Mouse (Mus musculus) MEL (cell line): ENCODE data around the gene Zbtb1. TPM values are rescaled to one million over a fixed set of nuclear protein-coding genes. Genes with fewer than 3 reads are reported as not detected.
A peak's percentile ranks its signal among the peaks of the same experiment; 100 is the strongest.

Experiments used
- DNase-seq: peaks from one replicate; pipeline ENCODE4 v3.0.0; 2011; ENCODE audit warnings: low read depth, low spot score
- H3K27ac ChIP-seq: 2 replicates; pipeline ENCODE4 v1.5.1; 2012; ENCODE audit warnings: low read depth, mild to moderate bottlenecking, control low read depth, low read length, moderate library complexity; ENCODE audit not compliant: control insufficient read depth
- H3K27me3 ChIP-seq, 2 experiments: fragments of 150-350 bp in 1 of 2; sonication (generic) in 1 of 2; 2 replicates each; pipeline ENCODE4 v1.6.1; 2012; ENCODE audit warnings: low read length in 2 of 2, mild to moderate bottlenecking in 2 of 2, improper control_type of control experiment in 1 of 2, moderate library complexity in 1 of 2; ENCODE audit not compliant: insufficient read depth in 2 of 2, control insufficient read depth in 1 of 2
- H3K36me3 ChIP-seq, 2 experiments: 2 replicates each; pipeline ENCODE4 v1.6.1; 2012 to 2014; ENCODE audit warnings: low read length in 2 of 2, improper control_type of control experiment in 1 of 2, inconsistent platforms in 1 of 2, mild to moderate bottlenecking in 1 of 2; ENCODE audit not compliant: insufficient read depth in 2 of 2, control insufficient read depth in 1 of 2
- H3K4me1 ChIP-seq, 2 experiments: fragments of 150-350 bp in 1 of 2; sonication (generic) in 1 of 2; 2 replicates each; pipeline ENCODE4 v1.6.1; 2012; ENCODE audit warnings: low read length in 2 of 2, improper control_type of control experiment in 1 of 2, mild to moderate bottlenecking in 1 of 2; ENCODE audit not compliant: insufficient read depth in 2 of 2, control insufficient read depth in 1 of 2
- H3K4me3 ChIP-seq, 2 experiments: fragments of 150-350 bp in 1 of 2; sonication (generic) in 1 of 2; 2 replicates each; pipeline ENCODE4 v1.5.1; 2012; ENCODE audit warnings: low read depth in 2 of 2, low read length in 2 of 2, mild to moderate bottlenecking in 2 of 2, moderate library complexity in 2 of 2, control low read depth in 1 of 2, improper control_type of control experiment in 1 of 2; ENCODE audit not compliant: control insufficient read depth in 1 of 2, insufficient read depth in 1 of 2
- H3K79me2 ChIP-seq: 2 replicates; pipeline ENCODE4 v1.6.1; 2012; ENCODE audit warnings: mild to moderate bottlenecking, low read length, moderate library complexity; ENCODE audit not compliant: control insufficient read depth, poor library complexity, insufficient read depth
- H3K9ac ChIP-seq: 2 replicates; pipeline ENCODE4 v1.6.1; 2012; ENCODE audit warnings: low read depth, mild to moderate bottlenecking, control low read depth, low read length, moderate library complexity; ENCODE audit not compliant: control insufficient read depth, poor library complexity, severe bottlenecking
- H3K9me3 ChIP-seq: fragments of 150-350 bp; sonication (generic); replicated peaks from 2 replicates; pipeline ENCODE4 v1.6.1; 2012; ENCODE audit warnings: mild to moderate bottlenecking, low read length, improper control_type of control experiment, moderate library complexity; ENCODE audit not compliant: insufficient read depth
- BHLHE40 ChIP-seq: IDR thresholded peaks from 2 replicates; pipeline ENCODE4 v1.6.1; 2012; ENCODE audit warnings: low read depth, mild to moderate bottlenecking, inconsistent platforms, low read length, improper control_type of control experiment, borderline replicate concordance
- CTCF ChIP-seq, 3 experiments: IDR thresholded peaks in 2 of 3; conservative IDR thresholded peaks in 1 of 3; 2 replicates each; pipeline ENCODE4 v1.5.1; 2011 to 2012; ENCODE audit warnings: low read length in 3 of 3, low read depth in 2 of 3, mild to moderate bottlenecking in 2 of 3, improper control_type of control experiment in 1 of 3, inconsistent platforms in 1 of 3, mixed read lengths in 1 of 3, moderate library complexity in 1 of 3; ENCODE audit not compliant: control insufficient read depth in 1 of 3, insufficient read depth in 1 of 3, poor library complexity in 1 of 3, severe bottlenecking in 1 of 3
- ELF1 ChIP-seq: IDR thresholded peaks from 2 replicates; pipeline ENCODE4 v1.6.1; 2014; ENCODE audit warnings: low read depth, mild to moderate bottlenecking, inconsistent platforms, low read length, improper control_type of control experiment, moderate library complexity
- EP300 ChIP-seq, 2 experiments: IDR thresholded peaks; 2 replicates each; pipeline ENCODE4 v1.6.1; 2011; ENCODE audit warnings: improper control_type of control experiment in 2 of 2, low read length in 2 of 2, low read depth in 1 of 2, mild to moderate bottlenecking in 1 of 2
- ETS1 ChIP-seq: IDR thresholded peaks from 2 replicates; pipeline ENCODE4 v1.6.1; 2012; ENCODE audit warnings: low read depth, mild to moderate bottlenecking, inconsistent platforms, low read length, improper control_type of control experiment, moderate library complexity
- GABPA ChIP-seq: IDR thresholded peaks from 2 replicates; pipeline ENCODE4 v1.6.1; 2012; ENCODE audit warnings: low read depth, mild to moderate bottlenecking, inconsistent platforms, low read length, improper control_type of control experiment, moderate library complexity
- GATA1 ChIP-seq: IDR thresholded peaks from 2 replicates; pipeline ENCODE4 v1.6.1; 2011; ENCODE audit warnings: low read depth, low read length, improper control_type of control experiment
- HCFC1 ChIP-seq: IDR thresholded peaks from 2 replicates; pipeline ENCODE4 v1.6.1; 2012; ENCODE audit warnings: low read depth, mild to moderate bottlenecking, inconsistent platforms, low read length, improper control_type of control experiment, moderate library complexity
- JUND ChIP-seq: IDR thresholded peaks from 2 replicates; pipeline ENCODE4 v1.6.1; 2011; ENCODE audit warnings: low read depth, mild to moderate bottlenecking, improper control_type of control experiment, low read length
- MAX ChIP-seq: IDR thresholded peaks from 2 replicates; pipeline ENCODE4 v1.6.1; 2011; ENCODE audit warnings: low read length, improper control_type of control experiment
- MAZ ChIP-seq: IDR thresholded peaks from 2 replicates; pipeline ENCODE4 v1.6.1; 2012; ENCODE audit warnings: low read depth, mild to moderate bottlenecking, inconsistent platforms, low read length, improper control_type of control experiment
- MXI1 ChIP-seq: IDR thresholded peaks from 2 replicates; pipeline ENCODE4 v1.6.1; 2011; ENCODE audit warnings: mild to moderate bottlenecking, low read depth, low read length, improper control_type of control experiment
- MYC ChIP-seq: IDR thresholded peaks from 2 replicates; pipeline ENCODE4 v1.6.1; 2011; ENCODE audit warnings: low read depth, mild to moderate bottlenecking, low read length, improper control_type of control experiment, moderate library complexity
- NRF1 ChIP-seq: IDR thresholded peaks from 2 replicates; pipeline ENCODE4 v1.6.1; 2014; ENCODE audit warnings: low read depth, mild to moderate bottlenecking, inconsistent platforms, low read length, improper control_type of control experiment, moderate library complexity; ENCODE audit not compliant: poor library complexity, insufficient read depth, severe bottlenecking
- POLR2A ChIP-seq, 2 experiments: IDR thresholded peaks; 2 replicates each; pipeline ENCODE4 v1.6.1; 2011 to 2012; ENCODE audit warnings: low read length in 2 of 2, mild to moderate bottlenecking in 2 of 2, control low read depth in 1 of 2, improper control_type of control experiment in 1 of 2, low read depth in 1 of 2, moderate library complexity in 1 of 2; ENCODE audit not compliant: control insufficient read depth in 1 of 2, insufficient read depth in 1 of 2, poor library complexity in 1 of 2
- POLR2AphosphoS2 ChIP-seq: IDR thresholded peaks from 2 replicates; pipeline ENCODE4 v1.6.1; 2011; ENCODE audit warnings: low read length, improper control_type of control experiment
- POLR2AphosphoS5 ChIP-seq: IDR thresholded peaks from 2 replicates; pipeline ENCODE4 v1.6.1; 2012; ENCODE audit warnings: low read depth, borderline replicate concordance, mild to moderate bottlenecking, inconsistent platforms, low read length, moderate library complexity, mixed read lengths
- RAD21 ChIP-seq: IDR thresholded peaks from 2 replicates; pipeline ENCODE4 v1.6.1; 2011; ENCODE audit warnings: mild to moderate bottlenecking, low read depth, low read length, improper control_type of control experiment
- RCOR1 ChIP-seq: IDR thresholded peaks from 2 replicates; pipeline ENCODE4 v1.6.1; 2012; ENCODE audit warnings: low read depth, mild to moderate bottlenecking, inconsistent platforms, low read length, improper control_type of control experiment
- SIN3A ChIP-seq: IDR thresholded peaks from 2 replicates; pipeline ENCODE4 v1.6.1; 2012; ENCODE audit warnings: low read length, improper control_type of control experiment, inconsistent platforms
- SMC3 ChIP-seq: IDR thresholded peaks from 2 replicates; pipeline ENCODE4 v1.6.1; 2011; ENCODE audit warnings: low read depth, low read length, improper control_type of control experiment
- TAL1 ChIP-seq: IDR thresholded peaks from 2 replicates; pipeline ENCODE4 v1.6.1; 2012; ENCODE audit warnings: mild to moderate bottlenecking, inconsistent platforms, low read length, moderate library complexity, mixed read lengths
- TBP ChIP-seq: IDR thresholded peaks from 2 replicates; pipeline ENCODE4 v1.8.0; 2011; ENCODE audit warnings: low read depth, low read length, improper control_type of control experiment
- TCF12 ChIP-seq: IDR thresholded peaks from 2 replicates; pipeline ENCODE4 v1.6.1; 2014; ENCODE audit warnings: low read depth, mild to moderate bottlenecking, inconsistent platforms, low read length, improper control_type of control experiment, moderate library complexity
- UBTF ChIP-seq: IDR thresholded peaks from 2 replicates; pipeline ENCODE4 v1.6.1; 2012; ENCODE audit warnings: low read depth, mild to moderate bottlenecking, inconsistent platforms, low read length, improper control_type of control experiment, moderate library complexity, borderline replicate concordance; ENCODE audit not compliant: insufficient read depth
- USF1 ChIP-seq: IDR thresholded peaks from 2 replicates; pipeline ENCODE4 v1.6.1; 2014; ENCODE audit warnings: low read depth, mild to moderate bottlenecking, inconsistent platforms, low read length, improper control_type of control experiment, moderate library complexity
- USF2 ChIP-seq, 2 experiments: IDR thresholded peaks; 2 replicates each; pipeline ENCODE4 v1.6.1; 2011 to 2012; ENCODE audit warnings: improper control_type of control experiment in 2 of 2, low read length in 2 of 2, borderline replicate concordance in 1 of 2, inconsistent platforms in 1 of 2, low read depth in 1 of 2, mild to moderate bottlenecking in 1 of 2; ENCODE audit not compliant: insufficient read depth in 1 of 2
- ZC3H11A ChIP-seq: IDR thresholded peaks from 2 replicates; pipeline ENCODE4 v1.6.1; 2012; ENCODE audit warnings: low read depth, mild to moderate bottlenecking, inconsistent platforms, low read length, improper control_type of control experiment
- ZMIZ1 ChIP-seq: IDR thresholded peaks from 2 replicates; pipeline ENCODE4 v1.6.1; 2012; ENCODE audit warnings: low read depth, mild to moderate bottlenecking, inconsistent platforms, low read length, improper control_type of control experiment, moderate library complexity
- ZNF384 ChIP-seq: IDR thresholded peaks from 2 replicates; pipeline ENCODE4 v1.6.1; 2012; ENCODE audit warnings: low read depth, mild to moderate bottlenecking, inconsistent platforms, low read length, improper control_type of control experiment
- polyA plus RNA-seq, 2 experiments: library from polyadenylated mRNA; stranded (reverse) in 1 of 2; unstranded in 1 of 2; fragments of >175 nt in 1 of 2; fragments of >200 nt in 1 of 2; gene quantifications; 2 replicates each; pipeline versions ENCODE4 v1.2.1 to v1.2.4; 2012; ENCODE audit warnings: low replicate concordance in 2 of 2, low read depth in 1 of 2; ENCODE audit not compliant: insufficient read length in 2 of 2, insufficient read depth in 1 of 2, missing spikeins in 1 of 2
- total RNA-seq: library from RNA; depleted of rRNA; stranded (reverse); fragments of 300-350 nt; gene quantifications from 2 replicates; pipeline ENCODE4 v1.2.3, GENCODE M21; 2012

Zbtb1 gene
- total and polyA plus RNA-seq, 3 experiments = 5.1 to 7.0 TPM; not detected in 1

DNA sequence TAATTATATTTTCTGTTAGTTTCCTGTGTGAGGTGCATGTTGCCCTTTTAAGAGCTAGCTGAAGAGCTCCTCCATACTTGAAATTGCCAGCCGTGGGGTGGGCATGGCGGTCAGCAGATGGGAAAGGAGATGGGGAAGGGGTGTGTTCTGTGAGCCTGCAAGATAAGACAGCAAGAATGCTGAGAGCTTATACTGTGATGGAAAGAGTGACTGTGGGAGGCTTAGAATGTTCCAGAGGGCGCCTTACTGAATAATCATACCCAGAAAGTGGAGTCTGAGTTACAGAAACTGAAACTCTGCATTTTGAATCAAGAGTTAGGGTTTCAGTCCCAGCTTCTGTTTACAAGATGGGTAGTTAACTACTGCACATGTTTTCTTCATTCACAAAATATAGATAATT is 5.4 kb downstream of the Zbtb1 start:
- peak; percentile 76 for DNase-seq
- H3K4me3 ChIP-seq = 0 out of 4 replicates have a peak overlapping the region, but pooled peaks of 1 of the 2 experiments have one; percentile 5

DNA sequence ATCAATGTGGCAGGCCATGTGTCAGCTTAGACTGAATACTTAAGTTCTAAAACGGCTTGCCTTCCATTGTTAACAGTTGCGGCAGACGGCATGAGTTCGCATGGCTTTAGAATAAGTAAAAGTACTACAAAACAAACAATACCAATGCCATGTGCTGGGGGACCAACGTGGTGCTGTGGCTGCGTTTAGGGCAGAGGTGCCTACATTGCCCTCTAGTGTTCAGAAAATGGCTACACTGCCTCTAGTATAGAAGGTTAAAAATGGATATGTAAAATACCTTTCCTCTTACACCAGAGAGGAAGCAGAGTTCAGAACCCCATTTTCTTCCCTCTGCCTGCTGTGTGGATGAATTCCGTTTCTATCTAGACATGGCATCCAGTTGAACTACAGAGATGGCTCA is 6.6 kb downstream of the Zbtb1 start:
- peak; percentile 83 for DNase-seq
- peaks cover 82% of the 10 kb centered on the region for H3K79me2 ChIP-seq
- H3K27ac ChIP-seq = peak overlapping the region; percentile 17
- TF ChIP-seq ZNF384 (no peak), RAD21 (peak; percentile 30), MXI1 (peak; percentile 92), UBTF (no peak), NRF1 (no peak), ZMIZ1 (no peak), JUND (no peak), USF1 (no peak; the same call in 1 of the 2 replicates), GABPA (no peak), POLR2A (IDR thresholded peaks at IDR 0.05; ENCODE audit: control insufficient read depth in 1 of 2, insufficient read depth in 1 of 2, low read depth in 1 of 2, low read length in 2 of 2, poor library complexity in 1 of 2) (no peak; a peak in 1 of 4 replicates), USF2 (IDR thresholded peaks at IDR 0.05; ENCODE audit: borderline replicate concordance in 1 of 2, insufficient read depth in 1 of 2, low read depth in 1 of 2, low read length in 2 of 2) (no peak), SIN3A (peak; percentile 87), RCOR1 (no peak), SMC3 (peak; percentile 51), HCFC1 (peak; percentile 19; the same call in 1 of the 2 replicates), TBP (0 out of 2 replicates have a peak, but pooled peaks have one; percentile 20), CTCF (IDR thresholded peaks at IDR 0.05 in 2 of 3, conservative IDR thresholded peaks at IDR 0.05 in 1 of 3; ENCODE audit: control insufficient read depth in 1 of 3, insufficient read depth in 1 of 3, low read depth in 2 of 3, low read length in 3 of 3, poor library complexity in 1 of 3, severe bottlenecking in 1 of 3) (peak; percentile 65 to 79 (median 75)), MAX (peak; percentile 95), ETS1 (0 out of 2 replicates have a peak, but pooled peaks have one; percentile 16), ZC3H11A (no peak), TAL1 (no peak), ELF1 (no peak), POLR2AphosphoS5 (no peak)

More for the DNA sequence above, 5.4 kb downstream of the Zbtb1 start:
- TF ChIP-seq TAL1 (peak; percentile 75), BHLHE40 (0 out of 2 replicates have a peak, but pooled peaks have one; percentile 9), POLR2AphosphoS2 (no peak; the same call in 1 of the 2 replicates), RCOR1 (peak; percentile 63), CTCF (IDR thresholded peaks at IDR 0.05 in 2 of 3, conservative IDR thresholded peaks at IDR 0.05 in 1 of 3; ENCODE audit: control insufficient read depth in 1 of 3, insufficient read depth in 1 of 3, low read depth in 2 of 3, low read length in 3 of 3, poor library complexity in 1 of 3, severe bottlenecking in 1 of 3) (peak in 1 of 3 experiments; percentile 17; a peak in 1 of 6 replicates), GATA1 (peak; percentile 85), HCFC1 (no peak), POLR2A (IDR thresholded peaks at IDR 0.05; ENCODE audit: control insufficient read depth in 1 of 2, insufficient read depth in 1 of 2, low read depth in 1 of 2, low read length in 2 of 2, poor library complexity in 1 of 2) (no peak), TBP (no peak), MXI1 (peak; percentile 66; the same call in 1 of the 2 replicates), MAZ (0 out of 2 replicates have a peak, but pooled peaks have one; percentile 45), SIN3A (peak; percentile 81), ZMIZ1 (no peak), MYC (0 out of 2 replicates have a peak, but pooled peaks have one; percentile 24), EP300 (IDR thresholded peaks at IDR 0.05; ENCODE audit: low read depth in 1 of 2, low read length in 2 of 2) (peak; percentile 73 to 80; a peak in 3 of 4 replicates), ETS1 (peak; percentile 68; the same call in 1 of the 2 replicates), TCF12 (peak; percentile 75)
- Histone ChIP-seq H3K9ac (peak overlapping the region; percentile 9; the same call in 1 of the 2 replicates), H3K79me2 (peaks cover 86% of the 10 kb centered on the region), H3K4me1 (peaks cover 17 to 43% of the 10 kb centered on the region in 2 experiments), H3K9me3 (no peaks in the 10 kb centered on the region), H3K36me3 (peaks cover 3 to 52% of the 10 kb centered on the region in 2 experiments), H3K27ac (peak overlapping the region; percentile 24; the same call in 1 of the 2 replicates), H3K27me3 (no peaks in the 10 kb centered on the region)

More for the DNA sequence above, 6.6 kb downstream of the Zbtb1 start:
- H3K9me3 ChIP-seq = no peaks in the 10 kb centered on the region
- peaks cover 17 to 43% of the 10 kb centered on the region in 2 experiments for H3K4me1 ChIP-seq
- peaks cover 6 to 52% of the 10 kb centered on the region in 2 experiments for H3K36me3 ChIP-seq
- H3K4me3 ChIP-seq = no peak overlapping the region
- no peaks in the 10 kb centered on the region for H3K27me3 ChIP-seq
- H3K9ac ChIP-seq = peak overlapping the region; percentile 26
